Mouse (Mus musculus) limb, embryonic 10.5 days (tissue): ENCODE measurements at regions not wholly inside any gene's neighbourhood (a gene's known extent, or its start where the extent isn't known, plus 50 kb on each side); places are given as distances from the start of the nearest gene placed in this dataset.
"Not testable (repeated sequence)": the region's sequence is repeated elsewhere in the genome, so short reads cannot be mapped to it uniquely, and the experiment has no call there.

Source experiments
- DNase-seq: peaks from one replicate; pipeline ENCODE4 v3.0.0-alpha.2; 2017; ENCODE audit warnings: low spot score
- H3K27ac ChIP-seq: fragments of 300-500 bp; sonication (generic); 2 replicates; pipeline ENCODE4 v1.5.1; 2016; ENCODE audit warnings: mild to moderate bottlenecking
- H3K27me3 ChIP-seq: fragments of 300-500 bp; sonication (generic); 2 replicates; pipeline ENCODE4 v1.6.1; 2016; ENCODE audit warnings: low read depth, mild to moderate bottlenecking; ENCODE audit not compliant: poor library complexity, severe bottlenecking
- H3K36me3 ChIP-seq: fragments of 300-500 bp; sonication (generic); 2 replicates; pipeline ENCODE4 v1.6.1; 2016; ENCODE audit warnings: mild to moderate bottlenecking, moderate library complexity
- H3K4me1 ChIP-seq: fragments of 300-500 bp; sonication (generic); 2 replicates; pipeline ENCODE4 v1.6.1; 2016
- H3K4me3 ChIP-seq: fragments of 300-500 bp; sonication (generic); 2 replicates; pipeline ENCODE4 v1.5.1; 2016; ENCODE audit warnings: mild to moderate bottlenecking, moderate library complexity
- H3K9me3 ChIP-seq: fragments of 300-500 bp; sonication (generic); replicated peaks from 2 replicates; pipeline ENCODE4 v1.6.1; 2016; ENCODE audit warnings: mild to moderate bottlenecking
- WGBS: fragments of 180-500 bp; shearing (Covaris S2); methylation state at CpG from one replicate; pipeline ENCODE4 v1.1.7; 2016; 5-methylcytosine and 5-hydroxymethylcytosine counted together

DNA sequence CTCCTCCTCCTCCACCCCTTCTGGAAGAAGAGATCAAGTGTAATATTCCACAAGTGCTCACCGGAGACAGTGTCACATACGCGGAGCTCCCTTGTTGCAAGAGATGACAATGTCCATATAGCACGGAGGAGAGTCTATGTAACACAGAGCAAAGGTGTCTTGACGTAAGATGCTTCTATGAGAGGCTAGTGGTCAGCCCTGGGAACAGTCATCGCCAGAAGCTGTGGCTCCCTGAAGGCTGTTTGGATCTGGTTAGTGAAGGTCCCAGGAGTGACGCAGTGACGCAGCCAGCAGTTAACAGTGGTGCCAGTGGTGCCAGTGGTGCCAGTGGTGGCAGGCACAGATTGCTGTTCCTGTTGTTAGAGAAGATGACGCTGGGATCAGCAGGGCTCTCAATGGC, 66.9 kb downstream of the Twistnb start:
- Histone ChIP-seq H3K27ac (no peak overlapping the region), H3K36me3 (no peaks in the 10 kb centered on the region), H3K4me1 (no peaks in the 10 kb centered on the region), H3K4me3 (no peak overlapping the region), H3K27me3 (no peaks in the 10 kb centered on the region), H3K9me3 (no peaks in the 10 kb centered on the region)
- no peak for DNase-seq
- WGBS, result 92% methylated on average over 9 of the region's 9 CpGs

DNA sequence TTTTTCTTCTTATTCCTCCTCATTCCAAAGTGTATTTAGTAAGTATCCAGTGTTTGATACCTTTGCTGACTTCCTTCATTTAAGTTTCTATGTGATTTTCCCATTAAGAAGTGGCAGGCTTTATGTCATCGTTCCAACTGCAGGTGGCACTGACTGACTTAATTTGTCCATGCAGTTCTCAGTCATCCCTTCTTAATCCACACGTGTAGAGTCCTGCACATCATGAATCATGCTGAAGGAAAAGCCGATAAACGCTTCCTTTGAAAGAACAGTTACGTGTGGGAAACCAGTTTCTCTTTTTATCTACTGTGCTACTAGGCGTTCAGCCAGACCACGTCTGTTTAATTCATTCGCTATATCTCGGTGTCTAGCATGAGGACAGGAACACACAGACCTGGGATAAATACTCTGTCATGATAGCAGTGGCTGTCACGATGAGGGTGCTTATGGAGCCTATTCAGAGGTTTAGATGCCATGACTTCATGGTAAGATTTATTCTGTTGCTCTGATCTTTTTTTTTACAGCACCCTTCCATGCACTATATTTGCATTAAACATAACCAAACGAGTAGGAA, 68.0 kb downstream of the Twistnb start:
- H3K36me3 ChIP-seq, result no peaks in the 10 kb centered on the region
- 64% methylated on average over 11 of the region's 11 CpGs for WGBS
- no peak for DNase-seq
- no peaks in the 10 kb centered on the region for H3K4me1 ChIP-seq
- H3K27ac ChIP-seq, result no peak overlapping the region
- no peaks in the 10 kb centered on the region for H3K27me3 ChIP-seq
- H3K9me3 ChIP-seq, result no peaks in the 10 kb centered on the region
- no peak overlapping the region for H3K4me3 ChIP-seq

DNA sequence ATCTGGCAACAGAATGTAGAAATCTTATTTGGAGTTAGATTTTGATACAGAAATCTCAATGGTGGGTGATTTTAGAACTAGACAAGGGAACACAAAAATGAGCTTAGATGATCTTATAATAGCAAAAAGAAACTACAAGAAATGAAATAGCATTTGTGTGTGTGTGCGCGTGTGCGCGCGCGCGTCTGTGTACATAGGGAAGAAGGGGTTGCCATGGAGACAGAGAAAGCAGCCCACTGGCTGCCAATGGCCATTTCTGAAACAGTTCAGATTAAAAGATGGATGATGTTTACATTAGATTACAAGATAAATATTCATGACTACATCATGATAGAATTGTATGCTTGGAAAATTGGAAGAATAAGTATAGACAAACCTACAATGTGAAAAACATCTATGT, 112.1 kb downstream of the Twistnb start:
- no peaks in the 10 kb centered on the region for H3K27me3 ChIP-seq
- no peak overlapping the region for H3K27ac ChIP-seq
- H3K4me3 ChIP-seq, result no peak overlapping the region
- H3K36me3 ChIP-seq, result no peaks in the 10 kb centered on the region
- H3K9me3 ChIP-seq, result no peaks in the 10 kb centered on the region
- over 99% methylated on average over 7 of the region's 7 CpGs for WGBS
- no peak for DNase-seq
- H3K4me1 ChIP-seq, result no peaks in the 10 kb centered on the region

DNA sequence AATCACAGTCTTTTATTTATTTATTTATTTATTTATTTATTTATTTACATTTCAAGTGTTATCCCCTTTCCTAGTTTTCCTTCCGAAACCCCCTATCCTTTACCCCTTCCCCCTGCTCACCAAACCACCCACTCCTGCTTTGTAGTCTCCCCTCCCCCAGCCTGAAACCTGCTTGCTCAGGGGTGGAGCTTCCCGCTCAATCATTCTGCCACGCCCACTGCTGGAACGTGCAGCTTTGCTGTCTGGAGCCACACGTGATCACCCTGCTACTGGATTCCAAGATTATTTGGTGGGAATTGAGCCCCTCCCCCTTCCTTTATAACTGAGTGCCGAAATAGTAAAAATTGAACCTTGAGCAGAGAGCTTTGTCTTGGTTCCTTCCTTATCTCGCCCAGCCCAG, 122.2 kb downstream of the Twistnb start:
- H3K4me3 ChIP-seq, H3K4me1 ChIP-seq, H3K27me3 ChIP-seq, H3K36me3 ChIP-seq, H3K9me3 ChIP-seq, H3K27ac ChIP-seq, DNase-seq: not testable (repeated sequence)
- WGBS, result 56% methylated on average over 7 of the region's 7 CpGs

DNA sequence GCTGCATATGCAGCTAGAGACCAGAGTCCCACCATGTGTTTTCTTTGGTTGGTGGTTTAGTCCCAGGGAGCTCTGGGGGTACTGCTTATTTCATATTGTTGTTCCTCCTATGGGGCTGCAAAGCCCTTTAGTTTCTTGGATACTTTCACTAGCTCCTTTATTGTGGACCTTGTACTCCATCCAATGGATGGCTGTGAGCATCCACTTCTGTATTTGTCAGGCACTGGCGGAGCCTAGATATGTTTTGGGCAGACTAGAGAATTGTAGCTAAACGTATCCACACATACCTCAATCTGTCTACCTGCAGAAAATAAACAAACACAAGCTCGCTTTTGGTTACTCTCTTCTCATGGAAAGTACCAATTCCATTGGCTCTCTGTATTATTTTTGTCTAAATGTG, 122.8 kb downstream of the Twistnb start:
- Histone ChIP-seq H3K4me3 (no peak overlapping the region), H3K27me3 (no peaks in the 10 kb centered on the region), H3K27ac (no peak overlapping the region), H3K9me3 (no peaks in the 10 kb centered on the region), H3K4me1 (peaks cover 10% of the 10 kb centered on the region; the same call in 1 of the 2 replicates), H3K36me3 (no peaks in the 10 kb centered on the region)
- no peak for DNase-seq
- 89% methylated on average over 3 of the region's 3 CpGs for whole genome bisulfite sequencing

DNA sequence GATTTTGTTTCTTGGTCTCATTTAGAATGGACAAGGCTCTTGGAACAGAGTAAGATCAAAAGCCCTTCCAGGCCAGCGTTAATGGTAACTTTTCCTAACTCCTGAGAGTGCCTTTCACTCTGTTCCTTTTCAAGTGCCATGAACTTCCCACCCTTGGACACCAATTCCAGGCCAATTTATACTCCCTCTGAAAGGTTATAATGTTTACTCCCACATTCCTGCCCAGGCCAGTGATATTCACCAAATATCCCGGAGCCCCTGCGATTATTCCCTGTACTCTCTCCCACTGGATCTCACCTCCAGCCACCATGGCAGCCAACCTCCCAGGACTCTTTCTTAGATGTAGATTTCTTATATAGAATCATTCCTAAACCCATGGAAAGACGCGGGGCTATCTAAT, 123.2 kb downstream of the Twistnb start:
- no peak overlapping the region for H3K4me3 ChIP-seq
- H3K9me3 ChIP-seq, result no peaks in the 10 kb centered on the region
- no peaks in the 10 kb centered on the region for H3K36me3 ChIP-seq
- no peaks in the 10 kb centered on the region for H3K27me3 ChIP-seq
- WGBS, result 93% methylated on average over 5 of the region's 5 CpGs
- H3K27ac ChIP-seq, result no peak overlapping the region
- no peak for DNase-seq
- peaks cover 10% of the 10 kb centered on the region; the same call in 1 of the 2 replicates for H3K4me1 ChIP-seq

DNA sequence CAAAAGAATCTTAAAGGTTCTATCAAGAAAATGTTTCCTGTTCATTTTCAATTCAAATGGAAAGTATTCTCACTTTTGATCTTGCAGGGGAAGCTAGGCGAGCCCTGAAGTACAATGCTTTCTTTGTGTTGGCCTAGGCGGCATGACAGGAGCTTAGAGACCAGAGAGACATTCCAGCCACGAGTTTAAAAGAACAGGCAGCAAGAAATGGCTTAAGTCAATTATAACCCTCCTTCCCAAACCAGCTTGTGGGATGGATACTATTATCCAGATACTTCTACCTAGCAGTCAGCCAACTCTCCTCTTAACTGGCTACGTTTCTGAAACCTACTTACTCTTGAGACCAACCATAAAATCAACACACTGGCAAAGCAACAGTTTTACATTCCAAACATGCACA, 124.3 kb downstream of the Twistnb start:
- WGBS, result 46% methylated on average over 4 of the region's 4 CpGs
- H3K4me1 ChIP-seq, result peaks cover 10% of the 10 kb centered on the region; the same call in 1 of the 2 replicates
- no peaks in the 10 kb centered on the region for H3K36me3 ChIP-seq
- H3K9me3 ChIP-seq, result no peaks in the 10 kb centered on the region
- H3K27ac ChIP-seq, result no peak overlapping the region; the same call in 1 of the 2 replicates
- no peak for DNase-seq
- H3K27me3 ChIP-seq, result no peaks in the 10 kb centered on the region
- no peak overlapping the region for H3K4me3 ChIP-seq

DNA sequence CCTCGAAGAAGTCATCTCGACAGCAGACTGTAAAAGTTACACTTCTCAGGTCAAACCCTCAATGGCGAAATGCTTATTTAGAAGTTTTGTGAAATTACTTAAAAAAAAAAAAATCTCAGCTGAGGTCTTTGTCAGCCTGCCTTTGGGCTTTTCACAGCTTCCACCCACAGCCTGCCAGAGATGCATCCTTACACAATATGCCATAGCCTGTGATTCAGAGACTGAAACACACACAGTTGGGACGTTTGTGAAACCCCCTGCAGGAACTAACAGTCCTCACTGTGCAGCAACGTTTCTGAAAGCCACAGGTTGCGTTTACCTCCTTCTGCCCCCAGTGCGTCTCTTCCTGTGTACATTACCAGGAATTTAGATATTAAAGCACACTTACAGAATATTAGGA, 131.7 kb downstream of the Twistnb start:
- Histone ChIP-seq H3K4me3 (no peak overlapping the region), H3K36me3 (no peaks in the 10 kb centered on the region), H3K9me3 (no peaks in the 10 kb centered on the region), H3K27me3 (no peaks in the 10 kb centered on the region), H3K4me1 (0 out of 2 replicates have a peak, but pooled peaks cover 3% of the 10 kb centered on the region), H3K27ac (no peak overlapping the region)
- WGBS, result 76% methylated on average over 7 of the region's 7 CpGs
- no peak for DNase-seq

DNA sequence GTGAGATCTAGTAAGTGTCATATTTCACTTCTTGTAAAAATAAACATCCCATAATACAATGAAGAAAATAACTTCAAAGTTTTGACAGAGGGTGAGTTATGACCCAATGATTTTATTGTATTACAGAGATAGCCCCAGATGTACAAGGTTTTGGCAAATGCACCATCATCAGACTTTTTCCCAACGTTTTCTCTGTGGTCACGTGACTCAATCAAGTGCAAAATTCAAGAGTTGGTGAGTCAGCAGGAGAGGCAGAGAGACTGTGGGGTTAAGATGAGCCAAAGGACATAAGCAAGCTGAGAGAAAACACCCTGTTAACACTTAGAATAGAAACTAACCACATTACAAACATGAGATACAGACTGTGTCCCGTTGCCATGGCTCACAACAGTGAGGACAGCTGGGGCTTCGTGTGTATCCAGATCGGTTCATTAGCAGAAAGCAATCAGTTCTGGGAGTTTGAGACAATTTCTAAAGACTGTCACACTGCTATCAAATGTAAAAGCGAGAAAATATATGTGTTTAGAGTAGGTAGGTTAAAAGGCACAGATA, 148.5 kb downstream of the Twistnb start:
- H3K9me3 ChIP-seq, result no peaks in the 10 kb centered on the region
- no peak overlapping the region for H3K27ac ChIP-seq
- DNase-seq, result no peak
- H3K4me1 ChIP-seq, result no peaks in the 10 kb centered on the region
- no peak overlapping the region for H3K4me3 ChIP-seq
- no peaks in the 10 kb centered on the region for H3K36me3 ChIP-seq
- no peaks in the 10 kb centered on the region for H3K27me3 ChIP-seq
- WGBS, result 84% methylated on average over 6 of the region's 6 CpGs

DNA sequence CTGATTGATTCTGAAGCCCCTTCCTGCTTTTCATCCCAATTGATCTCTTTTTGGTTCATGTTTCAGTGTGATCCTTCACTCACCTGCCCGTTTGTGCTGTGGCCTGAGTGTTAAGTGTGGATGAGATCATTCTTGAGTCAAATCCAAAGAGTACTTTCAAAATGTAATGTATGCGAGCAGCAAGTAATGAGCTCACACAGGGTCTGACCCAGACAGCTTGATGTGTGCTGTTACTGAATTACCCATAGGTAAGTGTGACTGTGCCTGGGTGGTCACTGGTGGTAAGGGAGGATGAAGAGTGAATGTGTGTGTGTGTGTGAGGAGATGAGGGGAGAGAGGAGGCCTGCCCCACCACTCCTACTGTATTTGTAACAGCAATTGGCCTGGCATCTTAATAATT, 151.4 kb downstream of the Twistnb start:
- Histone ChIP-seq H3K27me3 (no peaks in the 10 kb centered on the region), H3K4me1 (no peaks in the 10 kb centered on the region), H3K9me3 (no peaks in the 10 kb centered on the region), H3K27ac (no peak overlapping the region), H3K36me3 (no peaks in the 10 kb centered on the region), H3K4me3 (no peak overlapping the region)
- 64% methylated on average over 2 of the region's 2 CpGs for WGBS
- no peak for DNase-seq

DNA sequence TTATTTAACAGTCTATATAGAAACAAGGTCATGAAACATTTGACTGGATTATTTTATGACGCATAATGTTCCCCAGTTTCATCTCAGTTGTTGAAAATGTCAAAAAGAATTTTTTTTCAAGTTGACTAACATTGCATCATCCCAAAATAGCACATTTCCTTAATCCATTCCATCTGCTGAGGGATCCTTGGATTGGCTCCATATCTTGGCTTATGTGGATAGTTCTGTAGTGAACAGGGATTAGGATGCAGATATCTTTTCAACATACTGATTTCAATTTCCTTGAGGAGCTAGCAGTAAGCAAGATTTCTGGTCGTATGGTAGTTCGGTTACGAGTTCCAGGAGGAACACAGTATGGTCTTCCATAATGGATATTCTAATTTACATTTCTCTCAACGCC, 161.6 kb downstream of the Twistnb start:
- 69% methylated on average over 5 of the region's 5 CpGs for WGBS
- DNase-seq, result no peak
- H3K27ac ChIP-seq, result peak overlapping the region; percentile 43

DNA sequence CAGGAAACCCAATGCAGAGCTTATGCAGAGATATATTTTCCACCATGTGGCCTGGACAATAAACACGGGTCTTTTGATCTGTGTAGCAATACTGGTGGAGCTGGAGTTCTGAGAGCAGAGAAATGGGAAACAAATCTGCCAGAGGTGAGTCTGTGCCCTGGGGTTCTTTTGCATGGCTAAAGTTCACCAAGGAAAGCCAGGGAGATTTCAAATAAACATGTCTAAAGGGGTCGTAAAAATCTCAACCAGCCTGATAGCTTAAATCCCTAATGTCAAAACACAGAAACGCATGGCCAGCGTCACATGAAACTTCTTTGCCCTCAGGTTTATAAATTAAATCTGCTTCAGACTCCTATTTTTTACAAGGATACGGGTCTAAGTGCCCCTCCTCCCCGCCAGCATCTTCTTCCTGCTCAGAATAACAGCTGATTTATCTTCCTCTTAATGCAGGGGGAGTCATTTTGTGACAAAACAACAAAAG, 163.0 kb downstream of the Twistnb start:
- WGBS, result 9% methylated on average over 6 of the region's 6 CpGs
- H3K4me1 ChIP-seq, result peaks cover 40% of the 10 kb centered on the region
- H3K36me3 ChIP-seq, result no peaks in the 10 kb centered on the region
- H3K27me3 ChIP-seq, result no peaks in the 10 kb centered on the region
- DNase-seq, result peak; percentile 42
- H3K27ac ChIP-seq, result peak overlapping the region; percentile 75
- H3K4me3 ChIP-seq, result peak overlapping the region; percentile 24; the same call in 1 of the 2 replicates
- no peaks in the 10 kb centered on the region for H3K9me3 ChIP-seq

More for the DNA sequence above, 161.6 kb downstream of the Twistnb start:
- no peaks in the 10 kb centered on the region for H3K9me3 ChIP-seq
- H3K4me3 ChIP-seq, result no peak overlapping the region
- H3K4me1 ChIP-seq, result peaks cover 40% of the 10 kb centered on the region
- H3K27me3 ChIP-seq, result no peaks in the 10 kb centered on the region
- H3K36me3 ChIP-seq, result no peaks in the 10 kb centered on the region

DNA sequence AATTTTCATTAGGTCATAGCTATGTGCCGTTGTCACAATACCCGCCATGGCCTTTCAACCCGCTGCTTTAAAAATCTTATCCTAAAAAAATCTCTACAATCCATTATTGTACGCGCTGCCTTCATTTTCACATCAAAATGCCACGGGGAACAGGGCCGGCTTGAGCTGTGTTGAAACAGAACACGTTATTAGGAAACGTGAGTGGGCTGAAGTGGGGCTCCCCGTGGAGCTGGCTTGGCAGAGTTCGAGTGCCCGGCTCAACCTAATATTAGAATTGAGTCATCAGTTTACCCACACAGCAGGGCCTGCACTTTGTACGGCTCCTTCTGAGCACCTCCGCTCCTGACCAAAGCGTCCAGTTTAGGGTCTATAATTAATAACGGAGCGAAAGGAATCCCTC, 163.5 kb downstream of the Twistnb start:
- H3K4me3 ChIP-seq, result peak overlapping the region; percentile 24; the same call in 1 of the 2 replicates
- peak overlapping the region; percentile 75 for H3K27ac ChIP-seq
- 39% methylated on average over 17 of the region's 17 CpGs for WGBS

DNA sequence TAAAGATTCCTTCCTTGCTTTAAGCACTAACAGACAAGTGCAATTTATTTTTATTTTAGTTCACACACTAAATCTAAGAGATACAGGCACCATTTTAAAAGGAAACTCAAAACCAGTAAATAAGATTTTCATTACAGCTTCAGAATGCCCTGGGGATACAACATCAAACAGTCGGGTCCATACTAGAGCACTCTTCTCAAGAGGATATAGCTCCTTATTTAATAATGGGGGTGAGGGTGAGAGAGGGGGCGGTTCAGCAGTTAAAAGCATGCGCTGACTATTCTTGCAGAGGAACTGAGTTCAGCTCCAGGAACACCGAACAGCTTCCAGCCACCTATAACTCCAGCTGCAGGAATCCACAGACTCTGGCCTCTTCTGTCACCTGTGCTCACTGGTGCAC, 164.2 kb downstream of the Twistnb start:
- Histone ChIP-seq H3K36me3 (no peaks in the 10 kb centered on the region), H3K4me3 (no peak overlapping the region), H3K9me3 (no peaks in the 10 kb centered on the region), H3K27ac (no peak overlapping the region), H3K27me3 (no peaks in the 10 kb centered on the region), H3K4me1 (peaks cover 36% of the 10 kb centered on the region)
- WGBS, result 31% methylated on average over 4 of the region's 4 CpGs
- DNase-seq, result no peak

More for the DNA sequence above, 163.5 kb downstream of the Twistnb start:
- Histone ChIP-seq H3K4me1 (peaks cover 40% of the 10 kb centered on the region), H3K36me3 (no peaks in the 10 kb centered on the region), H3K9me3 (no peaks in the 10 kb centered on the region), H3K27me3 (no peaks in the 10 kb centered on the region)
- peak; percentile 38 for DNase-seq
